Mouse (Mus musculus): ENCODE data around the gene Kat5. TPM values are rescaled to one million over a fixed set of nuclear protein-coding genes. Genes with fewer than 3 reads are reported as not detected.

Gene Kat5
- polyA plus RNA-seq, 1 experiment from 2014 or later = 49.5 TPM

DNA sequence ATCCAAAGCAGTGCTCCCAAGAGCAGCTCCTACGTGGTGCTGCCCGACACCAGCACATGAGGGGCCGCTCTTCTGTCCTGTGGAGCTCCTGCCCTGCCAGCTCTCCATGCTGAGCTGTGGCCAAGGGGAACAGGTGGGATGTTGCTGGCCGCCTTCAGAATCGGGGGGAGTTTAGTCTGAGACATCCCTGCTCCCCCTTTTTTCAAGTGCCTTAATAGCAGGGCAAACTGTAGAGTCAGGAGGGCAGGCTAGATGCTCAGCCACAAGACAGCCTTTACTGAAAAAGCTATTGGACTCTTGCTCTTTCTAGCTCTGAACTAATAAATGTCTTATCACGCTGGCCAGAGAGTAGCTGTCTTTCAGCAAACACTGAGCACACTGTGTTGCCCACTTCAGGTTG is 37.8 kb upstream of the Kat5 start:
- Histone ChIP-seq H3K36me3 (ENCODE audit: control insufficient read depth, insufficient read depth, low read length) (peaks cover 61% of the 10 kb centered on the region), H3K9me3 (ENCODE audit: control insufficient read depth, low read length) (no peaks in the 10 kb centered on the region), H3K27ac (replicated peaks; ENCODE audit: low read depth, low read length) (peak overlapping the region; percentile 78), H3K4me2 (ENCODE audit: low read length) (no peak overlapping the region), H3K27me3 (ENCODE audit: control insufficient read depth, insufficient read depth, low read length) (0 out of 2 replicates have a peak, but pooled peaks cover 2% of the 10 kb centered on the region), H3K4me1 (ENCODE audit: control insufficient read depth, insufficient read depth, low read length) (peaks cover 14% of the 10 kb centered on the region), H3K4me3 (replicated peaks; ENCODE audit: low read depth, low read length) (no peak overlapping the region), H3K9ac (replicated peaks; ENCODE audit: low read length) (no peak overlapping the region)
- ATAC-seq (ENCODE audit: low FRiP score, low TSS enrichment) (no peak), DNase-seq (no peak)
- WGBS = 96% methylated on average over 6 of the region's 6 CpGs

DNA sequence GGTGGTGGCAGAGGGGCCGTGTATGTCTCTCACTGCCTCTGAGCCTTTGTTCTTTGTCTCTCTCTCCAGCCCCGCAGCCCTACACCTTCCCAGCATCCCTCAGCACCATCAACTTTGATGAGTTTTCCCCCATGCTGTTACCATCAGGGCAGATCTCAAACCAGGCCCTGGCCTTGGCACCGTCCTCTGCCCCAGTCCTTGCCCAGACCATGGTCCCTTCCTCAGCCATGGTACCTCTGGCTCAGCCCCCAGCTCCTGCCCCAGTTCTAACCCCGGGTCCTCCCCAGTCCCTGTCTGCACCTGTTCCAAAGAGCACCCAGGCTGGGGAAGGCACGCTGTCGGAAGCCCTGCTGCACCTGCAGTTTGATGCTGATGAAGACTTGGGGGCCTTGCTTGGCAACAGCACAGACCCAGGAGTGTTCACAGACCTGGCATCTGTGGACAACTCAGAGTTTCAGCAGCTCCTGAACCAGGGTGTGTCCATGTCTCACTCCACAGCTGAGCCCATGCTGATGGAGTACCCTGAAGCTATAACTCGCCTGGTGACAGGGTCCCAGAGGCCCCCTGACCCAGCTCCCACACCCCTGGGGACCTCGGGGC is 36.8 kb upstream of the Kat5 start:
- H3K9me3 ChIP-seq (ENCODE audit: control insufficient read depth, low read length) = no peaks in the 10 kb centered on the region
- H3K9ac ChIP-seq (replicated peaks; ENCODE audit: low read length) = no peak overlapping the region
- no peaks in the 10 kb centered on the region for H3K27me3 ChIP-seq (ENCODE audit: control insufficient read depth, insufficient read depth, low read length)
- H3K4me1 ChIP-seq (ENCODE audit: control insufficient read depth, insufficient read depth, low read length) = peaks cover 14% of the 10 kb centered on the region
- ATAC-seq (ENCODE audit: low FRiP score, low TSS enrichment) = no peak
- H3K27ac ChIP-seq (replicated peaks; ENCODE audit: low read depth, low read length) = no peak overlapping the region
- no peak overlapping the region for H3K4me2 ChIP-seq (ENCODE audit: low read length)
- no peak overlapping the region for H3K4me3 ChIP-seq (replicated peaks; ENCODE audit: low read depth, low read length)
- 94% methylated on average over 8 of the region's 8 CpGs for WGBS
- no peak for DNase-seq
- H3K36me3 ChIP-seq (ENCODE audit: control insufficient read depth, insufficient read depth, low read length) = peaks cover 71% of the 10 kb centered on the region

DNA sequence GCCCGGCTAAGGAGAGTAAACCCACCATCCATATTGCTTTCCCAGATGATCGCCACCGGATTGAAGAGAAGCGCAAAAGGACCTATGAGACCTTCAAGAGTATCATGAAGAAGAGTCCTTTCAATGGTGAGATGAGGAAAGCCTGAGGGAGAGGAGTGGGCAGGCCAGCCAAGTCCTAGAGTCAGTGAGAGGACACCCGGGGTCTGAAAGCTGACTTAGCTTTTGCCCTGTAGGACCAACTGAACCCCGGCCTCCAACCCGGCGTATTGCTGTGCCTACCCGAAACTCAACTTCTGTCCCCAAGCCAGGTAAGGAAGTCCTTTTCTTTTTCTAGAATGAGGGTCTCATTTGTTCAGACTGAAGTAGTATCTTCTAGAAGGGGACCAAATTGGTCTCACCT is 35.2 kb upstream of the Kat5 start:
- H3K4me1 ChIP-seq (ENCODE audit: control insufficient read depth, insufficient read depth, low read length) = peaks cover 14% of the 10 kb centered on the region
- H3K9ac ChIP-seq (replicated peaks; ENCODE audit: low read length) = no peak overlapping the region
- H3K36me3 ChIP-seq (ENCODE audit: control insufficient read depth, insufficient read depth, low read length) = peaks cover 81% of the 10 kb centered on the region
- ATAC-seq (ENCODE audit: low FRiP score, low TSS enrichment) (no peak), DNase-seq (no peak)
- H3K9me3 ChIP-seq (ENCODE audit: control insufficient read depth, low read length) = no peaks in the 10 kb centered on the region
- H3K4me3 ChIP-seq (replicated peaks; ENCODE audit: low read depth, low read length) = no peak overlapping the region
- WGBS = 94% methylated on average over 9 of the region's 9 CpGs
- H3K27ac ChIP-seq (replicated peaks; ENCODE audit: low read depth, low read length) = no peak overlapping the region
- H3K4me2 ChIP-seq (ENCODE audit: low read length) = no peak overlapping the region
- H3K27me3 ChIP-seq (ENCODE audit: control insufficient read depth, insufficient read depth, low read length) = no peaks in the 10 kb centered on the region

DNA sequence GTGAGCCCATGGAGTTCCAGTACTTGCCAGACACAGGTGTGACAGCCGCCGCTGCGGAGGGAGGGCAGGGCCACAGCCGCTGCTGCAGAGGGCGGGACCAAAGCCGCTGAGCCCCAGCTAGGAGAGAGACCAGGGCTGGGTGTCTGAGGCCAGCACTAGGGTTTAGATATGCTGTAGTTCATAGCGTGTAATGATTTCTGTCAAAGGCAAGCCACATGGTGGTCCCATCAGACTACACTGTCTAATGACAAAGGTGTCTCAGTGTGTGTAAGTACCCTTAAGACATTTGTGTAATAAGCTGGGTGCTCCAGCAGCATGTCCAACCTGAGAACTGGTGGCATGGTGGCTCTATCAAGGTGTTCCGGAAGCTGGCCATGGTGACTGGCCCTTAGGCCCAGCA is 31.6 kb upstream of the Kat5 start:
- ATAC-seq (ENCODE audit: low FRiP score, low TSS enrichment) (no peak), DNase-seq (no peak)
- no peak overlapping the region for H3K27ac ChIP-seq (replicated peaks; ENCODE audit: low read depth, low read length)
- 90% methylated on average over 8 of the region's 8 CpGs for WGBS
- H3K4me2 ChIP-seq (ENCODE audit: low read length) = no peak overlapping the region
- no peak overlapping the region for H3K9ac ChIP-seq (replicated peaks; ENCODE audit: low read length)
- H3K4me3 ChIP-seq (replicated peaks; ENCODE audit: low read depth, low read length) = no peak overlapping the region
- H3K4me1 ChIP-seq (ENCODE audit: control insufficient read depth, insufficient read depth, low read length) = peaks cover 11% of the 10 kb centered on the region
- H3K36me3 ChIP-seq (ENCODE audit: control insufficient read depth, insufficient read depth, low read length) = peaks cover 80% of the 10 kb centered on the region
- no peaks in the 10 kb centered on the region for H3K27me3 ChIP-seq (ENCODE audit: control insufficient read depth, insufficient read depth, low read length)
- no peaks in the 10 kb centered on the region for H3K9me3 ChIP-seq (ENCODE audit: control insufficient read depth, low read length)

DNA sequence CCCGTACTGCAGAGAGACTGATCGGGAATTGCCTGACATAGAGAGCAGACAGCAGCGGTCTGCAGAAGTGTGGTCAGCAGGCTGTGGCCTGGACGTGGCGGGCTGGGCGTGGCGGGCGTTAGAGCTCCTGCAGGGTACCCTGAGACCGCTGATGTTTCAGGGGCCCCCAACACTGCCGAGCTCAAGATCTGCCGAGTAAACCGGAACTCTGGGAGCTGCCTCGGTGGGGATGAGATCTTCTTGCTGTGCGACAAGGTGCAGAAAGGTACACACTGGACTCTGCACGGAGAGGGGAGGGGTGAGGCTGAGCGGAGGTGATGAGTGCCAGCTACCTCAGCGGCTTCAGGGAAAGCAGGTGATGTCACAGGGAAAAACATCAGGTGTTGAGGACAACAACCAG is 31.0 kb upstream of the Kat5 start:
- ATAC-seq (ENCODE audit: low FRiP score, low TSS enrichment) (no peak), DNase-seq (no peak)
- no peaks in the 10 kb centered on the region for H3K27me3 ChIP-seq (ENCODE audit: control insufficient read depth, insufficient read depth, low read length)
- H3K9ac ChIP-seq (replicated peaks; ENCODE audit: low read length) = no peak overlapping the region
- no peaks in the 10 kb centered on the region for H3K9me3 ChIP-seq (ENCODE audit: control insufficient read depth, low read length)
- H3K27ac ChIP-seq (replicated peaks; ENCODE audit: low read depth, low read length) = no peak overlapping the region
- H3K4me1 ChIP-seq (ENCODE audit: control insufficient read depth, insufficient read depth, low read length) = peaks cover 12% of the 10 kb centered on the region
- peaks cover 74% of the 10 kb centered on the region for H3K36me3 ChIP-seq (ENCODE audit: control insufficient read depth, insufficient read depth, low read length)
- 96% methylated on average over 17 of the region's 17 CpGs for WGBS
- no peak overlapping the region for H3K4me3 ChIP-seq (replicated peaks; ENCODE audit: low read depth, low read length)
- H3K4me2 ChIP-seq (ENCODE audit: low read length) = no peak overlapping the region

DNA sequence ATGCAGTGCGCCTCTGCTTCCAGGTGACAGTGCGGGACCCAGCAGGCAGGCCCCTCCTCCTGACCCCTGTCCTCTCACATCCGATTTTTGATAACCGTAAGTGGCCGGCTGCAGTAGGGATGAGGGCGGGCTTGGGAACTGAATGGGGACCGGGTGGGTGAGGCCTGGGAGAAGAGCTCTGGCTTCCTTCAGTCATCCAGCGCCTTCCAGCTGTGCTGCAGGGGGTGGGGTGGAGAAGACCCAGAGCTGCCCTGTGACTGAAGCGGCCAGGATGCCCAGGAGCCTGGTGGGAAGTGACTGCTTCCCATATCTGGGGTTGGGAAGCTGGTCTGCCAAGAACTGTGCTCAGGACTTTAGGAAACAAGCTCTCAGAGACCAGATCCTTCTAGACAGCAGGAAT is 30.3 kb upstream of the Kat5 start:
- Histone ChIP-seq H3K9ac (replicated peaks; ENCODE audit: low read length) (no peak overlapping the region), H3K27ac (replicated peaks; ENCODE audit: low read depth, low read length) (no peak overlapping the region), H3K4me1 (ENCODE audit: control insufficient read depth, insufficient read depth, low read length) (peaks cover 12% of the 10 kb centered on the region), H3K27me3 (ENCODE audit: control insufficient read depth, insufficient read depth, low read length) (no peaks in the 10 kb centered on the region), H3K9me3 (ENCODE audit: control insufficient read depth, low read length) (no peaks in the 10 kb centered on the region), H3K4me2 (ENCODE audit: low read length) (no peak overlapping the region), H3K4me3 (replicated peaks; ENCODE audit: low read depth, low read length) (no peak overlapping the region), H3K36me3 (ENCODE audit: control insufficient read depth, insufficient read depth, low read length) (peaks cover 67% of the 10 kb centered on the region)
- 85% methylated on average over 9 of the region's 9 CpGs for WGBS
- DNase-seq (no peak), ATAC-seq (ENCODE audit: low FRiP score, low TSS enrichment) (no peak)

DNA sequence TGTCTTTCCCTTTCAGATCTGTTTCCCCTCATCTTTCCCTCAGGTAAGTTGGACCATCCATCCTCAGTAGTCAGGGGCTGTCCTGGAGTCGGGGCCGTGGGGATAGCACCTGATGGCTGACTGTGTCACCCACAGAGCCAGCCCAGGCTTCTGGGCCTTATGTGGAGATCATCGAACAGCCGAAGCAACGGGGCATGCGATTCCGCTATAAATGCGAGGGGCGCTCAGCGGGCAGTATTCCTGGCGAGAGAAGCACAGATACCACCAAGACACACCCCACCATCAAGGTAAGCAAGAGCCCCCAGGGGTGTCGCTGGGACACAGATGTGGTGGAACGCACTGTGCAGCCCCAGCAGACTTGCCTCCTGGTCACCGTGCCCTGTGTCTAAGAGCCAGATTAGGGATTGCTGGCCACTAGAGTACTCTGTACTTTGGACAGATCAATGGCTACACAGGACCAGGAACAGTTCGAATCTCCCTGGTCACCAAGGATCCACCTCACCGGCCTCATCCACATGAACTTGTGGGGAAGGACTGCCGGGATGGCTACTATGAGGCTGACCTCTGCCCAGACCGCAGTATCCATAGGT is 28.5 kb upstream of the Kat5 start:
- WGBS = 90% methylated on average over 18 of the region's 18 CpGs
- H3K36me3 ChIP-seq (ENCODE audit: control insufficient read depth, insufficient read depth, low read length) = peaks cover 50% of the 10 kb centered on the region
- no peaks in the 10 kb centered on the region for H3K9me3 ChIP-seq (ENCODE audit: control insufficient read depth, low read length)
- peak overlapping the region; percentile 91; the same call in 1 of the 2 replicates for H3K9ac ChIP-seq (replicated peaks; ENCODE audit: low read length)
- peak overlapping the region; percentile 97 for H3K4me2 ChIP-seq (ENCODE audit: low read length)
- no peak overlapping the region for H3K27ac ChIP-seq (replicated peaks; ENCODE audit: low read depth, low read length)
- H3K4me1 ChIP-seq (ENCODE audit: control insufficient read depth, insufficient read depth, low read length) = peaks cover 12% of the 10 kb centered on the region
- H3K27me3 ChIP-seq (ENCODE audit: control insufficient read depth, insufficient read depth, low read length) = no peaks in the 10 kb centered on the region
- H3K4me3 ChIP-seq (replicated peaks; ENCODE audit: low read depth, low read length) = peak overlapping the region; percentile 77
- ATAC-seq (ENCODE audit: low FRiP score, low TSS enrichment) = 0 out of 2 replicates have a peak, but pooled peaks have one; percentile 24
- DNase-seq = no peak

DNA sequence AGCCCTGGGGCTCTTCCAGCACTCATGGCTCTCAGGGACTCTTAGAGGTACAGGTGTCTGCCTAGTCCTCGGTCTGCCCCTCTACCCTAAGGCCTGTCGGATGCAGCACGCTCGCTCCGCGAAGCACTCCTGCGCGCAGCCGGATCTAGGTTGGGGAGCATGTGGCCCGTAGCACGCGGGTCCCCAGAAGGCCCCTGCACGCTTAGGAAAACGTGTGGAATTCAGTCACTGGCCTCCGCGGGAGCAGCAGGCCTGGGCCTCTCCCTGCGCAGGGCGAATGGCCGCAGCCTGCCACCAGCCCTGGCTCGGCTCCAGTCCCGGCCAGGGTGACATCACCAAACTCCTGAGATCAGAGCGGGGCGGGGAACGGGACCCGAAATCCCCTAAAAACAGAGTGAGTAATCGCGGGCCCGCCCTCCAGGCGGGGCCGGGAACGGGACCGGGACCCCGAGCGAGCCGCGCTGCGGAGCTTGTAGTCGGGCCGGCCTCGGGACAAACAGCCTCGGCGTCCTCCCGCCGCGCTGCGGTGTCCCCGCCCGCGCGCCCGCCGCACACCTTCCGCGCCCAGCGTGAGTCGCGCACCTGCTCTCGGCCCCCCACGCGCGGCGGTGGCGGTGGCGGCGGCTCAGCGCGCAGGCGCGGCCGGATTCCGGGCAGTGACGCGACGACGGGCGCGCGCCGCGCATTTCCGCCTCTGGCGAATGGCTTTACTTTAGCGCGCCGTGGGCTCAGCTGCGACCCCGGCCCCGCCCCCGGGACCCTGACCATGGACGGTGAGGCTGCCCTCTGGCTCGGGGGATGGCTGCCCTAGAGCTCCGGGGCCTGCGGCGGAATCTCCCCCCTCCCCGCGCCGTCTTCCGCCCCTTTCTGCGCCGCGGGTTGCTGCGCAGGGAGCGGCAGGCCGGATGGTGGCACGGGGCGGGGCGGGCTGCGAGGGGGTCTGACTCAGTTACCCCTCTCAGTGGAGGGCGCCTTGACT is 27.3 kb upstream of the Kat5 start, which contains the start of gene Rela:
Rela (plus strand) TSS at position 415 of the 979 bp plus-strand sequence.
- peak; percentile 94 for DNase-seq
- Histone ChIP-seq H3K4me3 (replicated peaks; ENCODE audit: low read depth, low read length) (peak within 1 kb of the TSS; percentile 77), H3K9ac (replicated peaks; ENCODE audit: low read length) (peak within 1 kb of the TSS; percentile 91), H3K4me1 (ENCODE audit: control insufficient read depth, insufficient read depth, low read length) (peaks cover 12% of the 10 kb centered on the region), H3K27ac (replicated peaks; ENCODE audit: low read depth, low read length) (peak within 1 kb of the TSS; percentile 91), H3K36me3 (ENCODE audit: control insufficient read depth, insufficient read depth, low read length) (peaks cover 38% of the 10 kb centered on the region), H3K4me2 (ENCODE audit: low read length) (peak within 1 kb of the TSS; percentile 97), H3K27me3 (ENCODE audit: control insufficient read depth, insufficient read depth, low read length) (no peaks in the 10 kb centered on the region), H3K9me3 (ENCODE audit: control insufficient read depth, low read length) (no peaks in the 10 kb centered on the region)
- ATAC-seq (ENCODE audit: low FRiP score, low TSS enrichment) = peak; percentile 82
- under 1% methylated on average over 103 of the region's 109 CpGs for WGBS

Measured in midbrain, embryonic 14.5 days (tissue).